Mouse (Mus musculus): ENCODE measurements around the gene Amh.
A peak's percentile ranks its signal among the peaks of the same experiment; 100 is the strongest.
"Not testable (repeated sequence)": the region's sequence is repeated elsewhere in the genome, so short reads cannot be mapped to it uniquely, and the experiment has no call there.

Gene Amh

GRCm38 (mm10) chr10:80807057-80807627 lies 2.1 kb downstream of the Amh start:
- DNase-seq (ENCODE audit: low read depth, low spot score): no peak

DNA sequence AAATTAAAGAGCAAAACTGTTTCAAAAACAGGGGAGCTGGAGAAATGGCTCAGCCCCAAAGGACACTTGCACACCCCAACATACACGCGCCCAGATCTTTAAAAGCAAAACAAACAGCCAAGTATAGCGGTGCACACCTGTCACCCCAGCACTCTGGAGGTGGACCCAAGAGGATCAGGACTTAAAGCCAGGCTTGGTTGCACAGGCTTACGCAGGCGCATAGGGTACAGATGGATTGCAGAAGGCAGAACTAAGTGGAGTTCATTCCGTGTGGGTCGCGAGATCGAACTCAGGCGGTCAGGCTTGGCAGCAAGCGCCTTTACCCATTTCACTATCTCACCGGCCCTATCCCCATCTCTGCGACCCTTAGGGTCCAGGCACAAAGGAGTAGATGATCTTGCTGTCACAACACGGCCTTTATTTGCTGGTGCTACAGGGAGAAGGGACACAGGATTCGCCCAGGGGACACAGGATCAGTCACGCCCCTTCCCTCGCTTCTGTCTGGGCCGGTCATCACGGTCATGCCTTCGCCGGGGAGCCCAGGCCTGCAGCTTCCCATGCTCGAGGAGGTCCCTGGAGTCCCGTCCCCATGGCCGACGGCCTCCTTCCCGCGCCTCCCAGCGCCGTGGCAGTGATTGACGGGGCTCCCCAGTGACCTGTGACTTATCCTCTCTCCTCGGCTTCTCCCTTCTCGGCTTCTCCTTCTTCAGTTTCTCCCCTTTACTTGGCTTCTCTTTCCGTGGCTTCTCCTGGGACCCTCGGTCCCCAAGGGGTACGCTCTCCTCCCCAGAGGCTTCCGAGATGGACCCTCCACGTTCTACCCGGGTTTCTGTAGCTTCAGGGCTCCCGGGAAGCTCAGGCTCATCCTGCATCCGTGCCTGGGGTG lies 3.3 kb downstream of the Amh start:
- no peak for DNase-seq (ENCODE audit: low read depth, low spot score)

DNA sequence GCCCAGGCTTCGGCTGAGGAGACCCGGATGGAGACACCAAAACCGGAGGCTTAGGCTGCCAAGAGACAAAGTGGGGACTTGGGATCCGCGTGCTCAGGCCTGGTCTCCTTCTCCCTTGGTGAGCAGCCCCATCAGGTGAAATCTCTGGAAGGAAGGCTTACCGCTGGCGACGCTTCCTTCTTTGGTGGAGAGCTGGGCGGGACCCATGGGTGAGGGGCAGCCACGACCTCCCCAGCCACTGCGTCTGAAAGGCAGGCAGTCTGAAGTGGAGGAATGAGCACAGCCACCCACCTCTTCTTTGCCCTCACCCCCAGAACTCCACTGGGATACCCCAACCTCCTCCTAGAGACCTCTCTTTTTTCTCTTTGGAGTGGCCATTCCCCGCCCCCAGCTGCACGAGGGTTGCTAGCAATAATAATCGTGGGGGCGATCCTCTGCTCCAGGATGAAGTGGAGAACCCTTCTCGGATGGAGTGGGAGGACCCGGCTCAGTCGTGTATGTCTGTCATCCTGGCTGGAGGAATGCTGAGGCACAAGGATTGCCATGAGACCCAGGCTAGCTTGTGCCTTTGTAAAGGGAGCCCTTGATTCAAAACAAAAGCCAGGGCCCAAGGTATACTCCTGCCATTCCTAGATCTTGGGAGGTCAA lies 4.1 kb downstream of the Amh start:
- no peak for DNase-seq (ENCODE audit: low read depth, low spot score)

DNA sequence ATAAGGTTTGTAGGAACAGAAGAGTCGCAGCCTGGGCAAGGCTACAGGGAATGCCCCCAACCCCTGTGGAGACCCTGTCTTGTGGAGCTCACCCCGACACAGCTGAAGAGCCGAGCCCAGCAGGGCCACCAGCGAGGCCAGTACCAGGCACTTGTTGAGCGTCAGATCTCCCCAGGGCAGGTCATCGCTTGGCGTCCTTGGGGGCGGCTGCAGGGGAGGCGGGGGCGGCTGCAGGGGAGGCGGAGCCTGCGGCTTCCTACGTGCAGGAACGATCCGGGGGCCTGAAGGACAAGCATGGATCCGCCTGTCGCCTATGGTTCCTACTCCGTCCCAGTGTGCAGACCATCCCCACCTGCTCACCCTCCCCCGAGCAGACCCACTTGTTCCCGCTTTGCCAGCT lies 5.0 kb downstream of the Amh start:
- DNase-seq (ENCODE audit: low read depth, low spot score): no peak

- no peak for DNase-seq (ENCODE audit: low read depth, low spot score)
Observed at GRCm38 (mm10) chr10:80812391-80813041, 7.5 kb downstream of the Amh start.

- DNase-seq (ENCODE audit: low read depth, low spot score): no peak
Observed at GRCm38 (mm10) chr10:80813366-80813765, 8.3 kb downstream of the Amh start, which contains the start of gene Jsrp1. TSS of gene Jsrp1 (minus strand) at chr10:80813498.

DNA sequence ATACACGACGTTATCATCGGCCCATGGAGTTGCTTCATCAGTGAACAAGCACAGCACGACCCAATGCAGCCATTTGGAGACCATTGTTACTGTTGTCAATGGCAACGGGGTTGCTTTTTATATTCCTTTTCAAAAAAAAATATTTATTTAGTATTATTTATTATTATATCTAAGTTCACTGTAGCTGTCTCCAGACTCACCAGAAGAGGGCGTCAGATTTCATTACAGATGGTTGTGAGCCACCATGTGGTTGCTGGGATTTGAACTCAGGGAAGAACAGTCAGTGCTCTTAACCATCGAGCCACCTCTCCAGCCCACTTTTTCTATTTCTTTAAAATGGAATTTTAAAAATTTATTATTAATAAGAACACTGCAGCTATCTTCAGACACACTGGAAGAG lies 9.8 kb downstream of the Amh start:
- no peak for DNase-seq (ENCODE audit: low read depth, low spot score)

DNA sequence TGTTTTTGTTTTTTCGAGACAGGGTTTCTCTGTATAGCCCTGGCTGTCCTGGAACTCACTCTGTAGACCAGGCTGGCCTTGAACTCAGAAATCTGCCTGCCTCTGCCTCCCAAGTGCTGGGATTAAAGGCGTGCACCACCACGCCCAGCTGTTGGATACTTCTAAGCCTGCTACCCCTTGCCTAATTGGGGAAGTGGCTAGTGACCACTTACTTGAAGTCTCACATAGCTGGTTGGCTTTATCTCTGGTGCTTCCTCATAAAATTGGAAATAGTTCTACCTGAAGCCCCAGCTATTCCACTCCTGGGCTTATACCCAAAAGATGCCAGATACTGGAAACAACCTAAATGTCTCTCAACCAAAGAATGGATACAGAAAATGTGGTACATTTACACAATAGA lies 11.3 kb downstream of the Amh start:
- DNase-seq (ENCODE audit: low read depth, low spot score): not testable (repeated sequence)

DNA sequence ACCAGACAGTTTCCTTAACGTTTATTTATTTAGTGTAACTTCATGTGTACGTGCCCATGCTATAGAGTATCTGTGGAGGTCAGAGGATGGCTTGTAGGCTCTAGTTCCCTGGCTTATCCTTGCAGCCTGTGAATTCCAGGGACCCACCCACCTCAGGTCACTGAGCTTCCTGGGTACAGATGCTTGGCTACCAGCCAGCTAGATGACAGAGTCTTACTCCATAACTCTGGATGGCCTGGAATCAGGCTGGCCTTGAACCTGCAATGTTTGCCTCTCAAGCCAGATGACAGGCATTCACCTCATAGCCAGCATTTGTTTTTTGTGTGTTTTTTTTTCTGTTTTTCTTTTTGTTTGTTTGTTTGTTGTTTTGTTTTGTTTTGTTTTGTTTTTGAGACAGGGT lies 12.1 kb downstream of the Amh start:
- DNase-seq (ENCODE audit: low read depth, low spot score): no peak

DNA sequence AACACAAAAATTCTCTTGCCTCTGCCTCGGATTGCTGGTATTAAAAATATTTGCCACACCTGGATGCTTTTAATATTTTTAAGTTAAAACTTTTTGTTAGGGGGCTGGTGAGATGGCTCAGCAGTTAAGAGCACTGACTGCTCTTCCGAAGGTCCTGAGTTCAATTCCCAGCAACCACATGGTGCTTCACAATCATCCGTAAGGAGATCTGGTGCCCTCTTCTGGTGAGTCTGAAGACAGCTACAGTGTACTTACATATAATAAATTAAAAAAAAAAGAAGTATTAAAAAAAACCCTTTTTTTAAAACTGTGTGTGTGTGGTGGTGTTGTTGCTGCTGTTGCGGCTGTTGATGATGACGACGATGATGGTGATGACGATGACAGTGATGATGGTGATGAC lies 12.9 kb downstream of the Amh start:
- DNase-seq (ENCODE audit: low read depth, low spot score): not testable (repeated sequence)

DNA sequence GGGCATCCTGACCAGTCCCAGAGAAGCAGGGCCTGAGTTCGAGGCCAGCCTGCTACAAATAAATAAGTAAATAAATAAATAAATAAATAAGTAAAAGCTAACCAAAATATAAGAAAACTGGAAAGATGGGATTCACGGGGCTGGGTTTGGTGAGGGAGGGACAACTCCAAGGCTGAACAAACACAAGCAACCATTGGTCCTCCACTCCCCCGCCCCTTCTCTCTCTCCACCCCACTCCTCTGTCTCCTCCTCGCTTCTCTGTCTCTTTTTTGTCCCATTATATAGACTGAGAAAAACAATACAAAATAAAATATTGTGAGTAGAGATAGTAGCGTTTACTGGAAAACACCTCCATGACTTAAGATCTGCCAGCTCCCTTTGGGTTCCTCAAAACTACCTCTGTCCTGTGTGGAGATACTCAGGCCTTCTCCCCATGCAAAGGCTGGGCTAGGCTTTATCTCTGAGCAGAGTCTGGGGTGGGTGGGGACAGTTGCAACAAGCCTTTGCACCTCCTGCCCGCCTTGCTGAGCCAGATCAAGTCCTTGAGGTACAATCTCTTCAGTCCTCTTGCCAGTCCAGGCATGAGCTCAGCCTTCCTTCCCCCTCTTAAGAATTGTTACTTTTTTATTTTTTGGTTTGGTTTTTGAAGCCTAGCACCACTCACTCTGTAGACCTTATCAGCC lies 13.7 kb downstream of the Amh start:
- DNase-seq (ENCODE audit: low read depth, low spot score): peak; percentile 75

DNA sequence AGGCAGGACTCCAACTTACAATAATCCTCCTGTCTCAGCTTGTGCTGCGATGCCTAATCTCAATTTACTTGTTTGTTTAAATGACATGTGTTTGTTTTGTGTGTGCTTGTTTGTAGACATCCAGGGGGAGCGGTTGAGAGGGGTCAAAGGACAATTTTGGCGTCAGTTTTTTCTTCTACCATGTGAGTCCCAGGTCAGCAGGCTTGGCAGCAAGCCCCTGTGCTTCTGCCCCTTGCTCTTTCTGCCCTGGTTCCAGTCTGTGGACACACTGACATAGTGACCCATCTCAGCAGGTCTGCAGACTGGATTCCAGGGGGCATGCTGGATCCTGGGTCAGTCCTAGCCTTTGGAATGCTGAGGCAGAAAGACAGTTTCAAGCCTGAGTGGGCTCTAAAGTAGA lies 14.4 kb downstream of the Amh start:
- no peak for DNase-seq (ENCODE audit: low read depth, low spot score)

DNA sequence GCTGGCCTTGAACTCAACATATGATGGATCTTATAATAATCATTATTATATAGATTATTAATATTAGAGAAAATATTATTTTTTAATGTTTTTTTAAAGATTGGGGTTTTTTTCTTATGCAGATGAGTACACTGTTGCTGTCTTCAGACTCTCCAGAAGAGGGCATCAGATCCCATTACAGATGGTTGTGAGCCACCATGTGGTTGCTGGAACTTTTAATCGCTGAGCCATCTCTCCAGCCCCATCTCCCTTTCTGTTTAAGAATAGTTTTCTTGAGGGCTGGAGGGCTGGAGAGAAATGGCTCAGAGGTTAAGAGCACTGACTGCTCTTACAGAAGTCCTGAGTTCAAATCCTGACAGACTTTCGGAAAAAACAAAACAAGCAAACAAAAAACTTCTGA lies 16.9 kb downstream of the Amh start:
- no peak for DNase-seq (ENCODE audit: low read depth, low spot score)

GRCm38 (mm10) chr10:80822528-80822927 lies 17.5 kb downstream of the Amh start:
- DNase-seq (ENCODE audit: low read depth, low spot score): no peak

GRCm38 (mm10) chr10:80823316-80823715 lies 18.3 kb downstream of the Amh start:
- no peak for DNase-seq (ENCODE audit: low read depth, low spot score)

DNA sequence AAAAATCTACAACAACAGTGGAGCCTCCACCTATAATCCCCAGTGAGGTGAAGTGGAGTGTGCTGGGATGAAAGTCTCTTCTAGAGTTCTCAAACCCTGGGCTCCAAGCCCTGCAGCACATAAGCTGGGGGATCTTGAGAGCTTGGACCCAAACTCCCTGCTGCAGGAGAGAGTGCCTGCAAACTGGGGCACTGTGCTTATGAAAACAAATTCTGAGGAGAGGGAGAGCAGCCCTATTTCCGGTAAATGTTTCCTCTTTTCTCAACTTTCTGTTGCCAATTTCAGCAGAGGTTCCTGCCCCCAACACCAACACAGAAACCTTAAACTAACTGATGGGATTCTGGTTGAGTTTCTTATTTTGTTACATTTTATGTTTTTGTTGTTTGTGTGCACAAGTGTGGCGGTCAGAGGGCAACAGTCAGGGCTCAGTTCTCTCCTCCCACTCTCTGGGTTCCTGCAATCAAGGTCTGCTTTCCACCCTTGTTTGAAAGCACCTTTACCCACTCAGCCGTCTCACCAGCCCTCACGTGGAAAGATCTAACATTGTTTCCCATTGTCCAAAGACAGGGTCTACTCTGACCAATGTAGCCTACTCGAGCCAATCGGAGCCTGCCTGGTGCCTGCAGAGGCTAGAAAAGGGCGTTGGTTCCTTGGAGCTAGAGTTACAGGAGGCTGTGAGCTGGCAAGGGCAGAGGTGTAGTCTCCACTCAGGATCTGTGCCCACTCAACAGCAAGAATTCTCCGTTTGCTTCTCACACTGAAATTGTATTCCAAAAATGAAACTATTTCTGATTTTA lies 19.0 kb downstream of the Amh start:
- DNase-seq (ENCODE audit: low read depth, low spot score): no peak

DNA sequence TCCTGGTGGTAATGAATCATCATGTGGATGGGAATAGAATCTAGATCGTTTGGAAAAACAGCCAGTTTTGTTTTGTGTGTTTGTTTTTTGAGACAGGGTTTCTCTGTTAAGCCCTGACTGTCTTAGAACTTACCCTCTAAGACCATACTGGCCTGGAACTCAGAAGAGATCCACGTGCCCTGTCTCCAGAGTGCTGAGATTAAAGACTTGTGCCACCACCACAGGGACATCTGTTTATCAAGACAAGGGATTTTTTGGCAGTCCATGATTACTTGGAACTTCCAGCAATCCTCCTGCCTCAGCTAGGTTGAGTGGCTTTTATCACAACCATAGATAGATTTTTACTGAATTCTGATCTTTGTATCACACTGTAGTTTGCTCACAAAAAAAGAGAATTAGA lies 19.8 kb downstream of the Amh start:
- no peak for DNase-seq (ENCODE audit: low read depth, low spot score)

DNA sequence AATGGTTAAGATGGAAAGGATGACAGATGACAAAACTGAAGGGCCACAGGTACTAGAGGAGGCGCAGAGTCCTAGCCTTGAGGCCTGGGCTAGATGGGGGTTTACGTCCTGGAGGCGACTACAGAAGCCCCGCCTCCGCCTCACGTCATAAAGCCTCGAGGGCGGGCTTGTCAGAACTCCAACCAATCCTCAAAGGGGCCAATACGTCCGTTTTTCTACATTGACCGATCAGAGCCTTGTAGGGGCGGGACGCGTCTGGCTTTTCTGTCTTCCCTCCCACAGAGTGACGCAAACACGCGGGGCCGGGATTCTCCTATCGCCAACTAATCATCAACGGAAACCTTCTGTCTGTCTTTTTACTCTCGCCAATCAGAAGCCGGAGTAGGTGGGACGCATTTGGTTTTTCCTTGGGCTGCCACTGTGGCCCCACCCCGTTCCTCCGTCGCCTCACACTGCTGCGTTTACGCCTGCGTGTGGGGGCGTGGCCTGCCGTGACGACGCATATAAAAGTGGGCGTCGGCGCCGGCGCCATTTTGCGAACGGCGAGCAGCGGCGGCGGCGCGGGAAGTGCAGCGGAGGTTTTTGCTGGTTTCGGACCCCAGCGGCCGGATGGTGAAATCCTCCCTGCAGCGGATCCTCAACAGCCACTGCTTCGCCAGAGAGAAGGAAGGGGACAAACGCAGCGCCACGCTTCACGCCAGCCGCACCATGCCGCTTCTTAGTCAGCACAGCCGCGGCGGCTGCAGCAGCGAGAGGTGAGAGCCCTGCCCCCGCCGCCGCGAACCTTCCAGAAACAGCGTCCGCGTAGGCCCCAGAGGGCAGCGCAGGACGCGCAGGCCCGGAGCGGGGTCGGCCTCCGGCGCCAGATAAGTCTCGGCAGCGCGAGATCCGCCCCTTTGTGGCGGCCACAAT lies 21.4 kb downstream of the Amh start, which contains the start of gene Oaz1:
Gene Oaz1 (plus strand): TSS at position 506 of the 912 bp plus-strand sequence.
- peak; percentile 100 for DNase-seq (ENCODE audit: low read depth, low spot score)

DNA sequence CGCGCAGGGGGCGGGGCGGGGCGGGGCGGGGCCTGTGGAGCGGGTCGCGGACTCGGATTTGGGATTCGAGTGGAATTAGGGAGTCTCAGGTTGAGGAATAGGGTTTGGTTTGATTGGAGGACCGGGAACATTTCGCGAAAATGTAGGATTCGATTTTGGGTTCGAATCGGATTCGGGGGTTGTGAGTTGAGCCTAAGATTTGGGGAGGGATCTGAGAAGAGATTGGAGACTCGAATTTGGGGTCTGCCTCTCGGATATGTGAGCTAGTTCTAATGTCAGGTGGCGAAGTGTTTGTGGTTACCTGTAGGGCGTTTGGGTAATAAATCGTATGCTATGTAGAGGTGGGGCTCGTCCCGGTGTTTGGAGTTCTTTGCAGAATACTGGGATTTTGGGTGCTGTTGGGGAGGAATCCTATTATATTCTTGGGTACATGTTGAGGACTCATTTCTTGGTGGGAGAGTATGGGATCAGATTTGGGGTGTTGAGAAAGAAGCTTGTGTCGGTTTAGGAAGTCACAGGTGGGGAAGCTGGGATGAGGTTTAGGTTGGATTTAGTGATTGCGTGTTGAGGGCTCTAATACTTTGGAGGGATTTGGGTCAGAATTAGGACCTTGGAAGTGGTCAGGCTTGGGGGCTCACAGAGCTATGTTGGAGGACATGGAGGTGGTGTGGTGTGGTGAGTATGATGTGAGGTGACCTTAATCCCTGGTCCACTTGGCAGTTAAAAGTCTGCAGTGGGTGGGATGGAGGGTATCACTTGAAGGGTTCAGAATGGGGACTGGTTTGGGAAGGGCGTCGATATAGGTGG lies 22.2 kb downstream of the Amh start:
- DNase-seq (ENCODE audit: low read depth, low spot score): no peak

All from c-Kit-negative CD71-positive TER-119-positive erythroid progenitor cells, embryonic 14.5 days (primary cell).